Mouse (Mus musculus): ENCODE data around the gene Kcnrg. TPM values are rescaled to one million over a fixed set of nuclear protein-coding genes. Genes with fewer than 3 reads are reported as not detected.
A peak's percentile ranks its signal among the peaks of the same experiment; 100 is the strongest.

Kcnrg gene
- polyA plus RNA-seq, 1 experiment from 2014 or later, result 0.51 TPM

MicroRNA genes within 50 kb of the gene (microRNA counts, 519-probe panel; counts per million panel counts)
- microRNA mmu-miR-15a, result 6,967 counts per million, percentile 93 among the panel's probes with 10 or more counts
- 8,628 counts per million, percentile 99 among the panel's probes with 10 or more counts for microRNA mmu-miR-16

Small RNAs within 50 kb of the gene (microRNA-seq; reads per million reads assigned to microRNA genes)
- 2,516 reads per million, percentile 85 among the genes with 10 or more reads in this experiment for gene Mir15a
- gene Mir16-1, result 2,185 reads per million, percentile 83 among the genes with 10 or more reads in this experiment

Other genes with a start within 250 kb of the Kcnrg start
- gene Ebpl, start 247.0 kb upstream of the Kcnrg start, polyA plus RNA-seq (2014; fragmentation: Nextera tagmentation; extraction: Ambion mirVana), result 4.3 and 6.3 TPM in 2 replicates
- 31.5 and 32.2 TPM in 2 replicates for gene Kpna3, start 167.6 kb upstream of the Kcnrg start, polyA plus RNA-seq (2014; fragmentation: Nextera tagmentation; extraction: Ambion mirVana)
- gene Spryd7, start 50.6 kb upstream of the Kcnrg start, polyA plus RNA-seq (2014; fragmentation: Nextera tagmentation; extraction: Ambion mirVana), result 26.8 and 27.4 TPM in 2 replicates
- gene Trim13, start 9.2 kb upstream of the Kcnrg start, polyA plus RNA-seq (2014; fragmentation: Nextera tagmentation; extraction: Ambion mirVana), result 12.6 and 16.3 TPM in 2 replicates

All from heart, embryonic 14.5 days (tissue).